Mouse (Mus musculus) kidney, embryonic 16.5 days (tissue): ENCODE results near the gene Hoxa5. TPM values are rescaled to one million over a fixed set of nuclear protein-coding genes. Genes with fewer than 3 reads are reported as not detected.

Experiments used
- ATAC-seq: fragments of 200-750 bp; cut with Nextera tagmentation; 2 replicates; pipeline ENCODE4 v1.8.0; 2017; ENCODE audit warnings: moderate TSS enrichment; ENCODE audit not compliant: low FRiP score, low TSS enrichment
- H3K27ac ChIP-seq: fragments of 300-500 bp; sonication (generic); 2 replicates; pipeline ENCODE4 v1.5.1; 2014; ENCODE audit warnings: low read length
- H3K27me3 ChIP-seq: fragments of 300-500 bp; sonication (generic); 2 replicates; pipeline ENCODE4 v1.6.1; 2014; ENCODE audit warnings: low read length, control low read depth, mixed read lengths; ENCODE audit not compliant: insufficient read depth
- H3K36me3 ChIP-seq: fragments of 300-500 bp; sonication (generic); 2 replicates; pipeline ENCODE4 v1.6.1; 2014; ENCODE audit warnings: low read length, control low read depth, mixed read lengths; ENCODE audit not compliant: insufficient read depth
- H3K4me1 ChIP-seq: fragments of 300-500 bp; sonication (generic); 2 replicates; pipeline ENCODE4 v1.6.1; 2014; ENCODE audit warnings: low read length, control low read depth, mixed read lengths; ENCODE audit not compliant: insufficient read depth
- H3K4me2 ChIP-seq: fragments of 300-500 bp; sonication (generic); replicated peaks from 2 replicates; pipeline ENCODE4 v1.6.1; 2014; ENCODE audit warnings: low read depth, low read length
- H3K4me3 ChIP-seq: fragments of 300-500 bp; sonication (generic); 2 replicates; pipeline ENCODE4 v1.5.1; 2014; ENCODE audit warnings: mild to moderate bottlenecking, low read length
- H3K9ac ChIP-seq: fragments of 300-500 bp; sonication (generic); replicated peaks from 2 replicates; pipeline ENCODE4 v1.6.1; 2014; ENCODE audit warnings: low read length
- H3K9me3 ChIP-seq: fragments of 300-500 bp; sonication (generic); 2 replicates; pipeline ENCODE4 v1.6.1; 2016; ENCODE audit warnings: low read length, control low read depth
- WGBS: fragments of 180-500 bp; shearing (Covaris S2); extraction: QIAGEN DNeasy Blood & Tissue Kit; methylation state at CpG from one replicate; pipeline ENCODE4 v1.1.7; 2014; 5-methylcytosine and 5-hydroxymethylcytosine counted together
- polyA plus RNA-seq: library from polyadenylated mRNA; unstranded; fragments of >200 nt; fragmentation: Nextera tagmentation; extraction: Ambion mirVana; gene quantifications from 2 replicates; pipeline ENCODE4 v1.2.1, GENCODE M21; 2015

Gene Hoxa5
- polyA plus RNA-seq, 1 experiment from 2014 or later: 9.5 TPM

GRCm38 (mm10) chr6:52182793-52183192 lies 21.6 kb downstream of the Hoxa5 start:
- Histone ChIP-seq H3K9ac (peak overlapping the region; percentile 55), H3K9me3 (no peaks in the 10 kb centered on the region), H3K27me3 (no peaks in the 10 kb centered on the region), H3K4me2 (peak overlapping the region; percentile 32), H3K27ac (peak overlapping the region; percentile 97), H3K4me3 (no peak overlapping the region), H3K4me1 (peaks cover 99% of the 10 kb centered on the region), H3K36me3 (no peaks in the 10 kb centered on the region; the same call in 1 of the 2 replicates)
- WGBS: 21% methylated on average over 1 of the region's 1 CpGs
- ATAC-seq: no peak

GRCm38 (mm10) chr6:52182030-52182429 lies 22.4 kb downstream of the Hoxa5 start:
- WGBS: 49% methylated on average over 2 of the region's 2 CpGs
- H3K4me3 ChIP-seq: no peak overlapping the region
- H3K4me1 ChIP-seq: peaks cover 93% of the 10 kb centered on the region
- H3K9ac ChIP-seq: no peak overlapping the region
- H3K36me3 ChIP-seq: no peaks in the 10 kb centered on the region; the same call in 1 of the 2 replicates
- H3K9me3 ChIP-seq: no peaks in the 10 kb centered on the region
- H3K27me3 ChIP-seq: no peaks in the 10 kb centered on the region
- peak overlapping the region; percentile 61 for H3K27ac ChIP-seq
- no peak overlapping the region for H3K4me2 ChIP-seq
- no peak for ATAC-seq

- no peak for ATAC-seq
- Histone ChIP-seq H3K9ac (peak overlapping the region; percentile 89), H3K27ac (peak overlapping the region; percentile 97), H3K27me3 (no peaks in the 10 kb centered on the region), H3K9me3 (no peaks in the 10 kb centered on the region), H3K4me3 (peak overlapping the region; percentile 63), H3K4me2 (peak overlapping the region; percentile 72), H3K36me3 (no peaks in the 10 kb centered on the region), H3K4me1 (peaks cover 88% of the 10 kb centered on the region)
- WGBS: 39% methylated on average over 3 of the region's 3 CpGs
Observed at GRCm38 (mm10) chr6:52180726-52181125, 23.7 kb downstream of the Hoxa5 start.

GRCm38 (mm10) chr6:52180213-52180710 lies 24.1 kb downstream of the Hoxa5 start:
- H3K27me3 ChIP-seq: no peaks in the 10 kb centered on the region
- H3K36me3 ChIP-seq: no peaks in the 10 kb centered on the region
- H3K9ac ChIP-seq: peak overlapping the region; percentile 89
- peak overlapping the region; percentile 97 for H3K27ac ChIP-seq
- peaks cover 84% of the 10 kb centered on the region for H3K4me1 ChIP-seq
- no peak for ATAC-seq
- H3K9me3 ChIP-seq: no peaks in the 10 kb centered on the region
- H3K4me3 ChIP-seq: peak overlapping the region; percentile 63
- 17% methylated on average over 11 of the region's 11 CpGs for WGBS
- peak overlapping the region; percentile 72 for H3K4me2 ChIP-seq

- Histone ChIP-seq H3K36me3 (no peaks in the 10 kb centered on the region), H3K4me2 (peak overlapping the region; percentile 72), H3K4me3 (peak overlapping the region; percentile 63), H3K4me1 (peaks cover 84% of the 10 kb centered on the region), H3K9me3 (no peaks in the 10 kb centered on the region), H3K27ac (peak overlapping the region; percentile 97), H3K9ac (peak overlapping the region; percentile 89), H3K27me3 (no peaks in the 10 kb centered on the region)
- no peak for ATAC-seq
- 11% methylated on average over 10 of the region's 10 CpGs for WGBS
Observed at GRCm38 (mm10) chr6:52179690-52180089, 24.7 kb downstream of the Hoxa5 start.

- peak overlapping the region; percentile 97 for H3K27ac ChIP-seq
- no peaks in the 10 kb centered on the region for H3K9me3 ChIP-seq
- H3K27me3 ChIP-seq: no peaks in the 10 kb centered on the region
- peak overlapping the region; percentile 72 for H3K4me2 ChIP-seq
- peak overlapping the region; percentile 89 for H3K9ac ChIP-seq
- ATAC-seq: no peak
- 15% methylated on average over 4 of the region's 4 CpGs for WGBS
- peak overlapping the region; percentile 63 for H3K4me3 ChIP-seq
- H3K4me1 ChIP-seq: peaks cover 82% of the 10 kb centered on the region
- H3K36me3 ChIP-seq: no peaks in the 10 kb centered on the region
Observed at GRCm38 (mm10) chr6:52178918-52179665, 25.3 kb downstream of the Hoxa5 start.

GRCm38 (mm10) chr6:52177806-52178205 lies 26.6 kb downstream of the Hoxa5 start:
- Histone ChIP-seq H3K9me3 (no peaks in the 10 kb centered on the region), H3K27me3 (no peaks in the 10 kb centered on the region), H3K9ac (peak overlapping the region; percentile 89), H3K4me2 (peak overlapping the region; percentile 72), H3K27ac (peak overlapping the region; percentile 97), H3K4me1 (peaks cover 82% of the 10 kb centered on the region), H3K4me3 (peak overlapping the region; percentile 63), H3K36me3 (no peaks in the 10 kb centered on the region)
- ATAC-seq: no peak
- 8% methylated on average over 9 of the region's 9 CpGs for WGBS

- Histone ChIP-seq H3K27ac (peak within 1 kb of the TSS; percentile 97), H3K9me3 (no peaks in the 10 kb centered on the region), H3K9ac (peak within 1 kb of the TSS; percentile 89), H3K4me1 (peaks cover 82% of the 10 kb centered on the region), H3K36me3 (no peaks in the 10 kb centered on the region), H3K4me3 (peak within 1 kb of the TSS; percentile 63), H3K27me3 (no peaks in the 10 kb centered on the region), H3K4me2 (peak within 1 kb of the TSS; percentile 72)
- peak; percentile 65 for ATAC-seq
- WGBS: 1% methylated on average over 36 of the region's 36 CpGs
Observed at GRCm38 (mm10) chr6:52177061-52177735, 27.2 kb downstream of the Hoxa5 start, which contains the start of gene 5730596B20Rik. Gene 5730596B20Rik (plus strand): TSS chr6:52177498.

GRCm38 (mm10) chr6:52176391-52176790 lies 28.0 kb downstream of the Hoxa5 start:
- Histone ChIP-seq H3K9me3 (no peaks in the 10 kb centered on the region), H3K4me2 (peak overlapping the region; percentile 72), H3K4me1 (peaks cover 82% of the 10 kb centered on the region), H3K27ac (peak overlapping the region; percentile 97), H3K27me3 (no peaks in the 10 kb centered on the region), H3K9ac (peak overlapping the region; percentile 89), H3K4me3 (peak overlapping the region; percentile 63), H3K36me3 (no peaks in the 10 kb centered on the region)
- 2% methylated on average over 6 of the region's 6 CpGs for WGBS
- ATAC-seq: no peak
